Mouse (Mus musculus) bone marrow, adult 2 months (tissue): ENCODE data around the gene Pde4d. TPM values are rescaled to one million over a fixed set of nuclear protein-coding genes. Genes with fewer than 3 reads are reported as not detected.
A peak's percentile ranks its signal among the peaks of the same experiment; 100 is the strongest.

ENCODE experiments used
- H3K27ac ChIP-seq: fragments of 200-500 bp; 2 replicates; pipeline ENCODE4 v1.5.1; 2012; ENCODE audit warnings: low read depth, mild to moderate bottlenecking, control low read depth, inconsistent platforms, low read length; ENCODE audit not compliant: control insufficient read depth, poor library complexity, insufficient read depth
- H3K4me1 ChIP-seq: fragments of 200-500 bp; 2 replicates; pipeline ENCODE4 v1.6.1; 2011; ENCODE audit warnings: low read length; ENCODE audit not compliant: control insufficient read depth, insufficient read depth
- H3K4me3 ChIP-seq: fragments of 200-500 bp; replicated peaks from 2 replicates; pipeline ENCODE3; 2011; ENCODE audit warnings: mild to moderate bottlenecking, low read depth, low read length, control low read depth; ENCODE audit not compliant: control insufficient read depth
- CTCF ChIP-seq: fragments of 200-500 bp; IDR thresholded peaks from 2 replicates; pipeline ENCODE4 v1.5.1; 2011; ENCODE audit warnings: low read length, control low read depth; ENCODE audit not compliant: control insufficient read depth, insufficient read depth
- POLR2A ChIP-seq: fragments of 200-500 bp; IDR thresholded peaks from 2 replicates; pipeline ENCODE4 v1.6.1; 2011; ENCODE audit warnings: low read depth, mild to moderate bottlenecking, control low read depth, low read length, borderline replicate concordance; ENCODE audit not compliant: control insufficient read depth
- WGBS: fragments of 180-500 bp; shearing (Covaris S2); methylation state at CpG from one replicate; pipeline ENCODE4 v1.1.7; 2018; 5-methylcytosine and 5-hydroxymethylcytosine counted together
- polyA plus RNA-seq: library from polyadenylated mRNA; stranded (reverse); fragments of >200 nt; gene quantifications from 2 replicates; pipeline ENCODE4 v1.2.4, GENCODE M21; 2011; ENCODE audit warnings: low replicate concordance; ENCODE audit not compliant: missing spikeins, insufficient read depth, insufficient read length

Pde4d gene
- polyA plus RNA-seq, 1 experiment = 17.6 TPM

DNA sequence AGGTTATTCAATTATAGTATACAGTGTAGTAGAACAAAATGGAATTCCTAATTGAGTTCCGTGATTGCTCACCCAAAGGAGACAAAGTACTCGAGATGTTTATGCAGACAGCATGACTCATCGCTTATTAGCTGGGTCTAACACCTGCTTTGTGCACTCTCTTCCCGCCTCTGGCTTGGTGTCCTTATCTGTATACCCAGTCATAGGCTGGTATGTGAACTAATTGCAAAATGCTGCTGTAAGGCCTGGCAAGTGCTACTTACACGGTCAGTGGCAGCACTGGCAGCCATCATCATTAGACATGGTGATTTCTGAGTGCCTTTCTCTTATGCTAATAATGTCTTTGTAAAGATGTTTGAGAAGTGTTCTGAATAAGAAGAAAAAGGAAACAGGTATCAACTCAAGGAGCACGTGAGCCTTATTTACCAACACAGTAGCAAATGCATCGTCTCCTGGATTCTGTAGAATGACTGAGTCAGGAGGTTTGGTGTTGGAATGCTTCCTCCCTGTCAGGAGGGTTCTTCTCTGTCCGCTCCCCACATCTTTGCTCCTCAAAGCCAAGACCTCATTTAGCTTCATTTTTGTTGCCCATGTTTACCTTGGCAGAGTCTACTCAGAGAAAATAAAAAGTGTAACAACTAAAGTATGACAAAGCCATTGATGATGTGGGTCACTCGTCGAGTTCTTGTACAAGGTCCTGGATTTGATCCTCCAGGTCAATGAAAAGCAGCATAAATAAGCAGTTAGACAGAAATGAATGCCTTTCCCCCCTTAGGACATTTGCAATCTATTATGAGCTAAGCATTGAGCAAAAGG, 1202.2 kb downstream of the Pde4d start:
- TF ChIP-seq CTCF (no peak), POLR2A (no peak)
- no peak overlapping the region for H3K4me3 ChIP-seq
- H3K27ac ChIP-seq = peak overlapping the region; percentile 34; the same call in 1 of the 2 replicates
- 51% methylated on average over 10 of the region's 10 CpGs for WGBS
- no peaks in the 10 kb centered on the region; the same call in none of the 2 replicates for H3K4me1 ChIP-seq

DNA sequence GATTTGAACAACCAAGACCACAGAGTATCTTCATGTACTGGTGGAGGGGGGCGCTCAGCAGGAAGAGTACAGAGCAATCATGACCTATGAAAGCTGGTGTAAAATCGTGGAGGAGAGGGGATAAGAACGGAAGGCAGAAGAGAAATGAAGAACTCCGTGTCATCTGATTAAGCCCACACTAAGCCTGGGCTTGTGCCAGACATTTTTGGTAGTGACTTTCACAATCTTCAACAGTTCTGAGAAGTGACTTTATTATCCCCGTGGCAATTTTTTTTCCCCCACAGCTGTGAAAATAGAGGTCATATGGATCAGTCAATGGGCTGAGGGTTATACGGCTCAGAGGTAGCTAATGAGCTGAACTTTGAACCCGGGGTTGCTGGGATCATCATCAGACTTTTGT, 1202.9 kb downstream of the Pde4d start:
- Histone ChIP-seq H3K27ac (no peak overlapping the region), H3K4me1 (no peaks in the 10 kb centered on the region; the same call in none of the 2 replicates), H3K4me3 (no peak overlapping the region)
- TF ChIP-seq POLR2A (no peak), CTCF (no peak)
- 20% methylated on average over 7 of the region's 7 CpGs for WGBS

DNA sequence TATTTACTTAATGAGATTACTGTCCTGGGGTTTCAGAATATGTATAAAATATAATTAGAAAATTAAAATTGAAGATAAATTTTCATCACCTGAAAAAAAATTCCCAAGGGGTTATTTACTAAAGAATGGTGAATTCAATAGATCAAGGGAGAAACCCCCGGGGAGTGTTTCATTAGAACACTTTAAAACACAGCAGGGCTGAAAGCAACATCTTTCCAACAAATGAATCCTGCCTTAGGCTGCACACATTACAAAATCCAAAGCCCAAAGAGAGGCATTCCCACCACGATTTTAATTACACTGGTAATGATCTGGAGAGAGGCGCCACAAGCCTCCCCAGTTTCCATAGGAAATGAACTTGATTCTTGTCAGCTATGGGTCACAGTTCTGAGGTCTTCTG, 1205.6 kb downstream of the Pde4d start:
- Histone ChIP-seq H3K4me3 (no peak overlapping the region), H3K4me1 (peaks cover 1% of the 10 kb centered on the region; the same call in 1 of the 2 replicates), H3K27ac (no peak overlapping the region)
- TF ChIP-seq CTCF (no peak), POLR2A (no peak)
- WGBS = 87% methylated on average over 3 of the region's 3 CpGs

DNA sequence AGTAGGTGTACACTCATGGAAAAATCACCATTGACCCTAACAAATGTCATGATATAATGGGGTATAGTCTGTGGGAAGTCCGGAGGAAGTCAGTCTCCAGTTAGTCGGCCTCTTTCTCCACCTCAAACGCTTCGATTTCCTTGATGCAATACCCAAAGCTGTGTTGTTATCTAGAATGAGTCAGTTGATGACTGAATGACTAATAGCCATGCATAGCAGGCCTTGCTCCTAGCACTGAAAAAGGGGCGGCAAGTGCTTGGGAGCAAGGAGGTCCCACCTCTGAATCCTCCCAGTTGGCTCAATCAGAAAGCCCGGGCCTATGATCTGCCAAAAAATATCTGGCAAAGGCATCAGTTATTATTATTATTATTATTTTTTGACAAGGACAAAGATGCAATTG, 1209.4 kb downstream of the Pde4d start:
- TF ChIP-seq CTCF (no peak), POLR2A (no peak)
- Histone ChIP-seq H3K4me3 (no peak overlapping the region), H3K27ac (no peak overlapping the region), H3K4me1 (peaks cover 1% of the 10 kb centered on the region; the same call in 1 of the 2 replicates)
- WGBS = 44% methylated on average over 6 of the region's 6 CpGs

DNA sequence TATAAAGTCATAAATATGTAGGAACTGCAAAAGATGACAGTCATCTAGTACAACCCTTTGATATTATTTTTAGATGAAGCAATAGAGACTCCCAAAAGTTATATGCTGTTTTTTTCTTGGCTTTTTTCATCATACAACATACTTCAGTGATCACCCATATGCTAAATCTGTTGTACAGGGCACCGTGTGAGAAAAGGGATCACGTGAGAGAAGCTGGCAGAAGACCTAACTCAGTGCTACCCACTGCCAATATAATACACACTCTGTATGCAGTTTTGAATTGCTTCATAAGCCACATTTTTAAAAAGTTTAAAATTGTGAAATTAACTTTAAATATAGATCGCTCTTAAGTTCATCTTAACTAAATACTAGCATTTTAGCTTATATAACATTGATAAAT, 1211.6 kb downstream of the Pde4d start:
- Histone ChIP-seq H3K27ac (no peak overlapping the region), H3K4me1 (peaks cover 1% of the 10 kb centered on the region; the same call in 1 of the 2 replicates), H3K4me3 (no peak overlapping the region)
- WGBS = 87% methylated on average over 3 of the region's 3 CpGs
- TF ChIP-seq POLR2A (no peak), CTCF (no peak)

DNA sequence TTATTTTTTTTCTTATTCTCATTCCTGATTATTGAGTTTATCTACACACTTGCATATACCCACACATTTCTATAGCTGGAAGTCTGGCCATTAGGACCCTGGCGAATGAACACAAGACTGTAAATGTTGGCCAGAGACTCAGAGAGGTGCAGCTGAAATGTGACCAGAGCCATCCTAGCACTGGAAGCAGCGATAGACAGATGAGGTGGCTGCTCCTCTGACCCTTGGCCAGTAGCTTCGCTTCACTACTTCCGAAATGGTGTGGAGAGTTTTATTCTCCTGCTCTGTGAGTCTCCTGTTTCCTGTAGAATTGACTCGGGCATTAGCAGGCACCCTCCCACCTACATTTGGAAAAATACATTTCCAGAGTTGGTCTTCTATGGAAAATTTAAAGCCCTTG, 1212.4 kb downstream of the Pde4d start:
- H3K4me1 ChIP-seq = peaks cover 1% of the 10 kb centered on the region; the same call in 1 of the 2 replicates
- TF ChIP-seq POLR2A (no peak), CTCF (no peak)
- H3K4me3 ChIP-seq = no peak overlapping the region
- no peak overlapping the region for H3K27ac ChIP-seq
- WGBS = 87% methylated on average over 5 of the region's 5 CpGs

DNA sequence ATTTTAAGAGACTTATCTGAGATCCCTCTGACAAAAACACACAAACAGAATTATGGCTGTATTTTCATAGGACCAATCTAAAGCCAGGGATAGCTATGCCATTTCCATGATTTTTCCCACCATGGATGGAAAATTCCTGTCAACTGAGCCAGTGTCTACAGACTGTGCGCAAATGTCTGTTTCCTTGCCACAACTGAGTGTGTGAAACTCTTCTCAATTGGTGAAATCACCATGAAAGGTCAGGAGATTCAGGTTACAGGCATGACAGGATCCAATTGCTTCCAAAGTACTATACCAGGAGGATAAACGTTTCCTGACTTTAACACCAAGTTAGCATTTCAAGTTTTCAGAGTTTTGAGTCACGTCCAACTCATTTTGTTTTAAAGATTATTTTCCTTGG, 1213.0 kb downstream of the Pde4d start:
- Histone ChIP-seq H3K4me1 (peaks cover 3% of the 10 kb centered on the region; the same call in 1 of the 2 replicates), H3K4me3 (no peak overlapping the region), H3K27ac (no peak overlapping the region)
- no peak for TF ChIP-seq POLR2A
- TF ChIP-seq CTCF = no peak
- 75% methylated on average over 3 of the region's 3 CpGs for WGBS

DNA sequence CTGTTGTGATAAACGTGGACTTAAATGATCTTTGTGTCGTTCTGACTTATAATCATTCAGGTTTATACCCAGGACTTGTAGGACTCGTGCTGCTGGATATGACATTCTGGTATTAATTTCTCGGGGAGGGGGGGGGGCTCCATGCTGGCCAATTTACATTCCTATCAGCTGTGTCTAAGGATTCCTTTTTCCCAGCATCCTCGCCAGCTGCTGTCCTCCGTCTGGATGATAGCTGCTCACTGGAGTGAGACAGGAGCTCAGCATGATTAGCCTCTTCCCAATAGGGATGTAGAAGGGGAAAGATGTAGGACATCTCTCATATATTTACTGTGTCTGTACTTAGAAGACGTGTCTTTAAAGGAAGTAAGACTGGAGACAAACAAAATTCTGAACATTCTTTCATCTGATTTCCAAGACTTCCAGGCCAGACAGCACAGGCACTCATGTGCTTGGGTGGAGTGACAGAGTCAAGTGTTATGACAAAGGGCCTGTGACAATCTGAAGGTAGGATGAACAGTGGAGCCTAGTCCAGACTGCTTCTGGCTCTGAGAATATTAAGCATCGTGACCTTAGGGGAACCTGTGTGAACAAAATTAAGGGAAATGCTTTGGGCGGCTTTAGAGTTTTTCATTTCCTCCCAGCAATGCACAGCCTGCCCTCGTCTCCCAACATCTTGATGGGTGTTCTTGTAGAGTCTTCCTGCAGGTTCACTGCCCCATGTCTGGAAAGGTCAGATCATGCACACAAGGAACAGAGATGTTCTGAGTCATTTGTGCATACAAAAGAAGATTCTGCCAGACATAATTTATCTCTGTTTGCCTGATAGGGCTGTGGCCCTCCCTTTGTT, 1215.4 kb downstream of the Pde4d start:
- TF ChIP-seq POLR2A (no peak), CTCF (no peak)
- 60% methylated on average over 10 of the region's 10 CpGs for WGBS
- H3K4me3 ChIP-seq = no peak overlapping the region
- H3K27ac ChIP-seq = peak overlapping the region; percentile 50
- peaks cover 1% of the 10 kb centered on the region; the same call in 1 of the 2 replicates for H3K4me1 ChIP-seq
